Mouse (Mus musculus) left cerebral cortex, postnatal 10 days (tissue): Measurements from ENCODE around the gene Tgfbr2. TPM values are rescaled to one million over a fixed set of nuclear protein-coding genes. Genes with fewer than 3 reads are reported as not detected.

Experiments used
- DNase-seq, 2 experiments: peaks; one replicate each; pipeline ENCODE4 v3.0.0; 2021 to 2022; ENCODE audit warnings: low spot score in 2 of 2, mixed read lengths in 1 of 2; ENCODE audit errors: extremely low spot score in 1 of 2
- intact Hi-C: fragments of 180-260 bp; cut with DNase I; formaldehyde crosslinking; loops from one replicate; pipeline ENCODE4 v1.15.1; 2025
- total RNA-seq, 2 experiments: library from RNA; stranded (reverse); gene quantifications; 2 replicates each; pipeline ENCODE4 v1.2.3; 2021

The Tgfbr2 gene
- total RNA-seq, 2 experiments from 2014 or later: 10.3 to 14.2 TPM

- intact Hi-C loops: no loop called here
- DNase-seq: no peak
Measured at GRCm38 (mm10) chr9:116128886-116129285, 46.3 kb downstream of the Tgfbr2 start.

- DNase-seq: no peak
- intact Hi-C loops: no loop called here
Measured at GRCm38 (mm10) chr9:116128311-116128710, 46.8 kb downstream of the Tgfbr2 start.

- no peak for DNase-seq
- intact Hi-C loops: no loop called here
Measured at GRCm38 (mm10) chr9:116126494-116126893, 48.7 kb downstream of the Tgfbr2 start.

GRCm38 (mm10) chr9:116122969-116123589, 52.1 kb downstream of the Tgfbr2 start:
- intact Hi-C loops: no loop called here
- DNase-seq: peak in 1 of 2 experiments; percentile 71

- DNase-seq: no peak
- intact Hi-C loops: no loop called here
Measured at GRCm38 (mm10) chr9:116122544-116122943, 52.6 kb downstream of the Tgfbr2 start.

GRCm38 (mm10) chr9:116121472-116121871, 53.7 kb downstream of the Tgfbr2 start:
- DNase-seq: no peak
- intact Hi-C loops: no loop called here

- no peak for DNase-seq
- intact Hi-C loops: no loop called here
Measured at GRCm38 (mm10) chr9:116119990-116120389, 55.2 kb downstream of the Tgfbr2 start.

- no peak for DNase-seq
- intact Hi-C loops: no loop called here
Measured at GRCm38 (mm10) chr9:116118332-116118872, 56.8 kb downstream of the Tgfbr2 start.

GRCm38 (mm10) chr9:116115875-116116274, 59.3 kb downstream of the Tgfbr2 start:
- no peak for DNase-seq
- intact Hi-C loops: no loop called here

- intact Hi-C loops: no loop called here
- DNase-seq: peak in 1 of 2 experiments; percentile 54
Measured at GRCm38 (mm10) chr9:116114339-116114738, 60.8 kb downstream of the Tgfbr2 start.

- DNase-seq: no peak
- intact Hi-C loops: no loop called here
Measured at GRCm38 (mm10) chr9:116111149-116111970, 63.8 kb downstream of the Tgfbr2 start.

- no peak for DNase-seq
- intact Hi-C loops: no loop called here
Measured at GRCm38 (mm10) chr9:116108729-116109128, 66.4 kb downstream of the Tgfbr2 start.

- intact Hi-C loops: no loop called here
- no peak for DNase-seq
Measured at GRCm38 (mm10) chr9:116104770-116105169, 70.4 kb downstream of the Tgfbr2 start.

- intact Hi-C loops: no loop called here
- no peak for DNase-seq
Measured at GRCm38 (mm10) chr9:116101842-116102241, 73.3 kb downstream of the Tgfbr2 start.

GRCm38 (mm10) chr9:116100015-116100414, 75.1 kb downstream of the Tgfbr2 start:
- DNase-seq: no peak
- intact Hi-C loops: no loop called here

GRCm38 (mm10) chr9:116099596-116099993, 75.6 kb downstream of the Tgfbr2 start:
- no peak for DNase-seq
- intact Hi-C loops: loop anchor here (10.0 kb wide), 1 partner anchor 285 kb away; no protein-coding TSS in a partner anchor

- intact Hi-C loops: loop anchor here (10.0 kb wide), 1 partner anchor 286 kb away; no protein-coding TSS in a partner anchor
Measured at GRCm38 (mm10) chr9:116098724-116099595, 76.2 kb downstream of the Tgfbr2 start.

GRCm38 (mm10) chr9:116091921-116092320, 83.2 kb downstream of the Tgfbr2 start:
- DNase-seq: peak in 1 of 2 experiments; percentile 89
- intact Hi-C loops: loop anchor here (10.0 kb wide), 1 partner anchor 293 kb away; no protein-coding TSS in a partner anchor

More at GRCm38 (mm10) chr9:116098724-116099595, 76.2 kb downstream of the Tgfbr2 start:
- DNase-seq: peak; percentile 45 to 85
